Mouse (Mus musculus) CH12.LX (cell line): ENCODE results near the gene Pprc1. TPM values are rescaled to one million over a fixed set of nuclear protein-coding genes. Genes with fewer than 3 reads are reported as not detected.
A peak's percentile ranks its signal among the peaks of the same experiment; 100 is the strongest.

Experiments
- DNase-seq: peaks from one replicate; pipeline ENCODE4 v3.0.0-alpha.2; 2013; ENCODE audit errors: extremely low read depth
- H3K27ac ChIP-seq: 2 replicates; pipeline ENCODE4 v1.5.1; 2012; ENCODE audit warnings: low read depth, mild to moderate bottlenecking, control low read depth, moderate library complexity; ENCODE audit not compliant: insufficient read depth
- H3K27me3 ChIP-seq: replicated peaks from 2 replicates; pipeline ENCODE3; 2012; ENCODE audit warnings: inconsistent platforms
- H3K36me3 ChIP-seq, 2 experiments: replicated peaks in 1 of 2; 2 replicates each; pipeline versions ENCODE3 to v1.6.1; 2012; ENCODE audit warnings: inconsistent platforms in 1 of 2, low read length in 1 of 2, mild to moderate bottlenecking in 1 of 2, mixed read lengths in 1 of 2, moderate library complexity in 1 of 2; ENCODE audit not compliant: control insufficient read depth in 1 of 2, insufficient read depth in 1 of 2
- H3K4me1 ChIP-seq, 2 experiments: 2 replicates each; pipeline ENCODE4 v1.6.1; 2012; ENCODE audit warnings: inconsistent platforms in 1 of 2, moderate library complexity in 1 of 2; ENCODE audit not compliant: insufficient read depth in 2 of 2, control insufficient read depth in 1 of 2
- H3K4me2 ChIP-seq: 2 replicates; pipeline ENCODE4 v1.6.1; 2012; ENCODE audit warnings: low read depth, mild to moderate bottlenecking, control low read depth; ENCODE audit not compliant: poor library complexity, insufficient read depth, severe bottlenecking
- H3K4me3 ChIP-seq, 3 experiments: fragments of 150-350 bp in 1 of 3; sonication (generic) in 1 of 3; replicated peaks in 1 of 3; 2 replicates each; pipeline versions ENCODE3 to v1.5.1; 2011 to 2012; ENCODE audit warnings: low read depth in 2 of 3, low read length in 2 of 3, mild to moderate bottlenecking in 2 of 3, moderate library complexity in 2 of 3, control low read depth in 1 of 3, improper control_type of control experiment in 1 of 3, inconsistent platforms in 1 of 3, mixed read lengths in 1 of 3; ENCODE audit not compliant: poor library complexity in 1 of 3
- H3K79me2 ChIP-seq: replicated peaks from 2 replicates; pipeline ENCODE4 v1.6.1; 2012; ENCODE audit warnings: mild to moderate bottlenecking, moderate library complexity; ENCODE audit not compliant: control insufficient read depth, poor library complexity, insufficient read depth, severe bottlenecking; ENCODE audit errors: extremely low read depth
- H3K9ac ChIP-seq: 2 replicates; pipeline ENCODE4 v1.6.1; 2012; ENCODE audit warnings: low read depth, mild to moderate bottlenecking, control low read depth, moderate library complexity; ENCODE audit not compliant: insufficient read depth
- H3K9me3 ChIP-seq: replicated peaks from 2 replicates; pipeline ENCODE3; 2012; ENCODE audit warnings: low read length, inconsistent platforms, mixed read lengths
- EP300 ChIP-seq: IDR thresholded peaks from 2 replicates; pipeline ENCODE4 v1.6.1; 2011; ENCODE audit warnings: low read length, improper control_type of control experiment
- HCFC1 ChIP-seq: IDR thresholded peaks from 2 replicates; pipeline ENCODE4 v1.6.1; 2012; ENCODE audit warnings: low read depth, mild to moderate bottlenecking, inconsistent platforms, low read length, improper control_type of control experiment
- MYC ChIP-seq: IDR thresholded peaks from 2 replicates; pipeline ENCODE4 v1.6.1; 2011; ENCODE audit warnings: low read depth, mild to moderate bottlenecking, improper control_type of control experiment, low read length
- RCOR1 ChIP-seq: conservative IDR thresholded peaks from 2 replicates; pipeline ENCODE4 v1.6.1; 2012; ENCODE audit warnings: low read depth, mild to moderate bottlenecking, inconsistent platforms, low read length, improper control_type of control experiment
- ZMIZ1 ChIP-seq: IDR thresholded peaks from 2 replicates; pipeline ENCODE4 v1.6.1; 2012; ENCODE audit warnings: low read depth, mild to moderate bottlenecking, inconsistent platforms, low read length, improper control_type of control experiment
- dilution Hi-C: fragments of 300-500 bp; cut with MboI; formaldehyde crosslinking; loops from 2 replicates; pipeline ENCODE4 v1.14.3; 2020; ENCODE audit warnings: low sequenced_read_pairs; ENCODE audit not compliant: extremely low pct_unique_long_range_greater_than_20kb, extremely low pct_ligation_motif_present
- in situ Hi-C: fragments of 300-500 bp; cut with MboI; formaldehyde crosslinking; loops from 3 replicates; pipeline ENCODE4 v1.14.3; 2019; ENCODE audit warnings: low sequenced_read_pairs, low pct_ligation_motif_present, low pct_unique_long_range_greater_than_20kb, mixed read lengths
- polyA plus RNA-seq: library from polyadenylated mRNA; unstranded; fragments of >175 nt; gene quantifications from 2 replicates; pipeline ENCODE4 v1.2.1, GENCODE M21; 2012; ENCODE audit warnings: low read depth; ENCODE audit not compliant: insufficient read length
- total RNA-seq, 2 experiments: library from RNA; depleted of rRNA; stranded (reverse); fragments of 300-350 nt in 1 of 2; fragments of >200 nt in 1 of 2; gene quantifications; 2 replicates each; pipeline ENCODE4 v1.2.3; 2012 to 2014

Pprc1 gene
- total and polyA plus RNA-seq, 3 experiments = 13.0 to 68.7 (median 21.2) TPM

GRCm38 (mm10) chr19:46068054-46068453 lies 23.4 kb downstream of the Pprc1 start:
- in situ Hi-C loops = no loop called here
- no peak for DNase-seq
- TF ChIP-seq HCFC1 = no peak
- TF ChIP-seq, all 38 proteins: peak for 0
- Histone ChIP-seq H3K27ac (no peak overlapping the region), H3K27me3 (no peaks in the 10 kb centered on the region), H3K9ac (no peak overlapping the region), H3K4me3 (no peak overlapping the region), H3K4me2 (no peak overlapping the region), H3K79me2 (peaks cover 3% of the 10 kb centered on the region), H3K4me1 (peaks cover 0 to 10% of the 10 kb centered on the region in 2 experiments; a peak in 2 of 4 replicates), H3K36me3 (peaks cover 84 to 97% of the 10 kb centered on the region in 2 experiments), H3K9me3 (no peaks in the 10 kb centered on the region)
- dilution Hi-C loops = no loop called here

DNA sequence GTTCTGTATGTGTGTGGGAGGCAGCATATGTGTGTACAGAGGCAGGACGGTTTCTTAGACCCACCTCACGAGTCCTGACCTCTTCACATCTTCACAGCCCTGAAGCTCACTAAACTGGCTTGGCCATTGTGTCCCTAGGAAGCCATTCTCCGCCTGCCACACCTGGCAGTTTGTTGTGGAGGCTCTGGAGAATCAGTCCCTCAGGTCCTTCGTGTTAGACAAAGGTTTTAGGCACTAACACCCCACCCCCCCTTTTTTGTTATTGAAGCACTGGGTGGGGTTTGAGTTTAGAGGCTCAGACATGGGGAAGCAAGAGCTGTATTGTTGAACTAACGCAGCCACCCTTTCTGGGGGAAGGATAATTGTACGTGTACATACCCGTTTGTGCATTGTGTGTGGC lies 28.6 kb downstream of the Pprc1 start:
- no peak overlapping the region for H3K9ac ChIP-seq
- no peaks in the 10 kb centered on the region for H3K27me3 ChIP-seq
- H3K4me2 ChIP-seq = no peak overlapping the region
- H3K9me3 ChIP-seq = no peaks in the 10 kb centered on the region
- H3K4me1 ChIP-seq = peaks cover 7 to 14% of the 10 kb centered on the region in 2 experiments
- in situ Hi-C loops (no loop called here), dilution Hi-C loops (no loop called here)
- H3K27ac ChIP-seq = no peak overlapping the region
- DNase-seq = no peak
- no peak overlapping the region for H3K4me3 ChIP-seq
- H3K36me3 ChIP-seq = peaks cover 49 to 67% of the 10 kb centered on the region in 2 experiments
- TF ChIP-seq ZMIZ1 (0 out of 2 replicates have a peak, but pooled peaks have one; percentile 20), MYC (no peak)
- TF ChIP-seq, all 38 proteins: peak for 1
- H3K79me2 ChIP-seq = peaks cover 23% of the 10 kb centered on the region

DNA sequence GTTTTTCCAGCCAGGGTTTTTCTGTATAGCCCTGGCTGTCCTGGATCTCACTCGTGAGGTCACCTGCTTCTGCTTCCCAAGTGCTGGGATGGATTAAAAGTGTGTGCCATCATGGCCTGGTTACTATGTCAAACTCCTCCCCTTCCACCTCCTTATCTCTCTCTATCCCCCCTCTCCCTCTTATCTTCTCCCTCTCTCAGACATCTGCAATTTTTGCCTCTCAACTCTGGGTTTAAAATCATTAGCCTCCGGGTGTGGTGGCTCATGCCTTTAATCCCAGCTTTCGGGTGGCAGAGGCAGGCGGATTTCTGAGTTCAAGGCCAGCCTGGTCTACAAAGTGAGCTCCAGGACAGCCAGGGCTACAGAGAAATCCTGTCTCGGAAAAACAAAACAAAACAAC lies 29.6 kb downstream of the Pprc1 start:
- no peak overlapping the region for H3K4me2 ChIP-seq
- no peak for DNase-seq

More for the DNA sequence above, 29.6 kb downstream of the Pprc1 start:
- Histone ChIP-seq H3K4me1 (peaks cover 10 to 19% of the 10 kb centered on the region in 2 experiments), H3K27ac (no peak overlapping the region), H3K9ac (no peak overlapping the region), H3K4me3 (no peak overlapping the region), H3K27me3 (no peaks in the 10 kb centered on the region), H3K36me3 (peaks cover 49 to 68% of the 10 kb centered on the region in 2 experiments), H3K9me3 (no peaks in the 10 kb centered on the region), H3K79me2 (peaks cover 32% of the 10 kb centered on the region)
- in situ Hi-C loops (no loop called here), dilution Hi-C loops (no loop called here)
- no peak for TF ChIP-seq EP300
- TF ChIP-seq RCOR1 = no peak
